Mouse (Mus musculus): ENCODE measurements around the gene Aspg.

DNA sequence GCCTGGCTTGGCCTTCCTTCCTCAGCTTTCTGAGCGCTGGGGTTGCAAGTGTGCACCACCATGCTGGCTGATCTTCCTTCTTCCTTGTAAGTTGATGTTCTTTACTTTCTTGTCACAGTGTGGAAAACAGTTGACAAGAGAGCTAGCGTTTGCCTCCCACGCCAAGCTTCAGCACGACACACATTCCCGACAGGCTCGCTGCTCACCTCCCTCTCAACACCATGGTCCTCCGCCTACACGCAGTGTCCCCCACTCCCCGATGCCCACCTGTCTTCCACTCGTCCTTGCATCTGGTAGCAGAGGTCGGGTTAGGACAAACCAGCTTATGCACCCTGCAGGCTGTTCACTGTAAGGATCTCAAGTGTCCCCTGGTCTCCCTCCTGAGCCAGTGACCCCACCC, 1.6 kb upstream of the Aspg start:
- TF ChIP-seq CTCF (IDR thresholded peaks at IDR 0.05; ENCODE audit: low read depth) (no peak), EP300 (IDR thresholded peaks at IDR 0.05; ENCODE audit: low read depth) (no peak)
